Mouse (Mus musculus): ENCODE measurements around the gene Nol8.

Nol8 gene

GRCm38 (mm10) chr13:49684266-49684665 is 31.4 kb downstream of the Nol8 start:
- no peak for DNase-seq (ENCODE audit: low spot score)

GRCm38 (mm10) chr13:49691056-49691455 is 38.2 kb downstream of the Nol8 start:
- no peak for DNase-seq (ENCODE audit: low spot score)

- no peak for DNase-seq (ENCODE audit: low spot score)
Observed at GRCm38 (mm10) chr13:49703216-49703779, 50.4 kb downstream of the Nol8 start.

- no peak for DNase-seq (ENCODE audit: low spot score)
Observed at GRCm38 (mm10) chr13:49706032-49706690, 53.3 kb downstream of the Nol8 start.

GRCm38 (mm10) chr13:49708311-49708710 is 55.4 kb downstream of the Nol8 start:
- no peak for DNase-seq (ENCODE audit: low spot score)

- DNase-seq (ENCODE audit: low spot score): no peak
Observed at GRCm38 (mm10) chr13:49712047-49712721, 59.3 kb downstream of the Nol8 start.

GRCm38 (mm10) chr13:49719310-49719709 is 66.4 kb downstream of the Nol8 start:
- no peak for DNase-seq (ENCODE audit: low spot score)

All from ovary, postnatal 10 days (tissue).